In the genomic region with DNA sequence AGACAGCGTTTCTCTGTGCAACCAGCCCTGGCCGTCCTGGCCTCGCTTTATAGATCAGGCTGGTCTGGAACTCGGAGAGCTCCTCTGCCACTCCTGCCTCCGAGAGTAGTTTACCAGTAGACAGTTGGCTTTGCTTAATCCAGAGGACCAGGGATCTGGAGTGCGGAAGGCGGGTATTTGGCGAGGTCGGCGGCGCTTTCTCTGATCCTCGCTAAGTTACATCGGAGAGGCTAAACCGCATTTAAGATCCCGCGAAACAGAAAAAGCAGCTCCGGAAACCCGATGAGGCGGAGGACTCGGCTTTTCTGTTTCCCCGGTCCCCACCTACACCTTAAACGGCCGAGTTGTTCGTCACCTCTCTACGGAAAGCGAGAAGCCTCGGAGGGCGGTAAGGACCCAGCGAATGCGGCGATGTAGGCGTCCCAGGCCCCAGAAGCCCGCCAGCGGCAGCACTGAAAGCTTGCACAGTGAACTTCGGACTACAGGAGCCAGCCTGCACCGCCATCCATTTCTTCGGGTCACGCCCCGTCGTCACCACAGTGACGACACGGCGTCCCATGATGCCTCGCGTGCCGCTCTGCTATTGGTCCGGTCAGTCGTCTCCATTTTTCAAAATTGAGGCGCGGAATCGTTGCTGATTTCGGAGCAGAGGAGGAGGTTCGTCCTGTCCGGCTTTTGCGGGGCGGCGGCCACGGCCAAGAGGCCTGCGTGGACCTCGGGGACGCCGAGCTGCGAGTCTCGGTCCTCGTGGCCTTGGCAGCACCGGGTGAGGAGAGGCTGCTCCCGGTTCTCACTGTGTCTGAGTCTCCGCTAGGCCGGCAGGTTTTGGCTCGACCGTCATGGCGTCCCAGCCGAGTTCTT, we compare ENCODE assay signal across 7 mouse cellular contexts. TPM values are rescaled to one million over a fixed set of nuclear protein-coding genes. Genes with fewer than 3 reads are reported as not detected.
DNase-seq lines count a peak whose midpoint lies in the region; ATAC-seq lines count a peak whose summit lies in the region.

Kif11 (plus strand) TSS at position 649 of the 861 bp plus-strand sequence.

- no peaks in the 10 kb centered on the region for H3K36me3 ChIP-seq in intestine, embryonic 16.5 days (ENCODE audit: control insufficient read depth, insufficient read depth, low read length)
- H3K36me3 ChIP-seq in midbrain, embryonic 11.5 days (ENCODE audit: control insufficient read depth, insufficient read depth, low read length): no peaks in the 10 kb centered on the region

- intact Hi-C loops in left cerebral cortex, postnatal 36 days (cut with DNase I): no loop called here

- H3K4me3 ChIP-seq in intestine, embryonic 16.5 days (ENCODE audit: low read length): peak within 1 kb of the TSS; percentile 78
- H3K4me3 ChIP-seq in midbrain, embryonic 11.5 days (ENCODE audit: low read depth, low read length): peak within 1 kb of the TSS; percentile 76

- H3K27me3 ChIP-seq in intestine, embryonic 16.5 days (replicated peaks; ENCODE audit: control insufficient read depth, insufficient read depth, low read length): no peaks in the 10 kb centered on the region
- H3K27me3 ChIP-seq in midbrain, embryonic 11.5 days (ENCODE audit: control insufficient read depth, insufficient read depth, low read length): no peaks in the 10 kb centered on the region

- no peaks in the 10 kb centered on the region for H3K9me3 ChIP-seq in intestine, embryonic 16.5 days (ENCODE audit: control insufficient read depth, low read length)
- no peaks in the 10 kb centered on the region for H3K9me3 ChIP-seq in midbrain, embryonic 11.5 days (ENCODE audit: control insufficient read depth, low read length)

- peak within 1 kb of the TSS; percentile 83 for H3K9ac ChIP-seq in intestine, embryonic 16.5 days (ENCODE audit: low read depth, low read length)
- peak within 1 kb of the TSS; percentile 69 for H3K9ac ChIP-seq in midbrain, embryonic 11.5 days (ENCODE audit: low read length)

- under 1% methylated on average over 73 of the region's 73 CpGs for WGBS in intestine, embryonic 16.5 days
- WGBS in midbrain, embryonic 11.5 days: under 1% methylated on average over 73 of the region's 73 CpGs

- H3K4me2 ChIP-seq in intestine, embryonic 16.5 days (ENCODE audit: low read depth, low read length): peak within 1 kb of the TSS; percentile 63
- peak within 1 kb of the TSS; percentile 55 for H3K4me2 ChIP-seq in midbrain, embryonic 11.5 days

- DNase-seq in adrenal gland, adult 8-10 months: peak; percentile 96
- DNase-seq in embryo, embryonic 9.5 days (ENCODE audit: extremely low spot score): peak; percentile 94
- peak; percentile 89 to 96 for DNase-seq in gastrocnemius, postnatal 4 days (ENCODE audit: low spot score in 2 of 2)
- DNase-seq in left cerebral cortex, postnatal 36 days (ENCODE audit: low spot score in 2 of 2): peak; percentile 97 to 98
- DNase-seq in midbrain, embryonic 11.5 days (ENCODE audit: low spot score, missing footprints): peak; percentile 99
- peak; percentile 96 for DNase-seq in skeletal muscle tissue, adult 2 months (ENCODE audit: low read depth, low spot score)

- H3K4me1 ChIP-seq in intestine, embryonic 16.5 days (ENCODE audit: control insufficient read depth, insufficient read depth, low read length): peaks cover 7% of the 10 kb centered on the region
- H3K4me1 ChIP-seq in midbrain, embryonic 11.5 days (ENCODE audit: control insufficient read depth, insufficient read depth, low read length): peaks cover 11% of the 10 kb centered on the region

- ATAC-seq in intestine, embryonic 16.5 days: peak; percentile 98
- peak; percentile 99 for ATAC-seq in midbrain, embryonic 11.5 days (ENCODE audit: low FRiP score)

- H3K27ac ChIP-seq in intestine, embryonic 16.5 days (ENCODE audit: low read length): peak within 1 kb of the TSS; percentile 99
- H3K27ac ChIP-seq in midbrain, embryonic 11.5 days (ENCODE audit: low read depth, low read length): peak within 1 kb of the TSS; percentile 55

RNA-seq across cellular contexts. Expression of gene Kif11, which starts in this region (rescaled TPM):
- total RNA-seq in adrenal gland, adult 8-10 months (2022): 1 to 10 TPM in 3 of 4 experiments, under 1 TPM in 1; 0.99 to 1.3 (median 1.1) TPM
- 10 to 100 TPM; 17.9 to 19.5 TPM for total RNA-seq in gastrocnemius, postnatal 4 days (2021)
- polyA plus RNA-seq in intestine, embryonic 16.5 days (2015; fragmentation: Nextera tagmentation; extraction: Ambion mirVana): 37.3 and 40.4 TPM in 2 replicates
- 1 to 10 TPM; 1.1 TPM for total RNA-seq in left cerebral cortex, postnatal 36 days (2021)
- polyA plus RNA-seq in midbrain, embryonic 11.5 days (2014; fragmentation: Nextera tagmentation; extraction: Ambion mirVana): 97.6 and 114 TPM in 2 replicates

Comparison
In these comparisons a context has a peak if more than half of its experiments do, and no peak if none do; other contexts are left out.
1. Peak in every context shown above with its lines: DNase-seq, ATAC-seq, H3K4me3 ChIP-seq and H3K27ac ChIP-seq.
2. RNA of gene Kif11 (total RNA-seq): 17.9 to 19.5 TPM in gastrocnemius, postnatal 4 days; 1.1 TPM in left cerebral cortex, postnatal 36 days and 0.99 to 1.3 TPM in adrenal gland, adult 8-10 months; every median in the first group is over 4 times any median in the second.